Mouse (Mus musculus): ENCODE measurements around the gene Pdgfa. TPM values are rescaled to one million over a fixed set of nuclear protein-coding genes. Genes with fewer than 3 reads are reported as not detected.

Pdgfa gene
- polyA plus RNA-seq, 1 experiment from 2014 or later: 22.5 TPM

DNA sequence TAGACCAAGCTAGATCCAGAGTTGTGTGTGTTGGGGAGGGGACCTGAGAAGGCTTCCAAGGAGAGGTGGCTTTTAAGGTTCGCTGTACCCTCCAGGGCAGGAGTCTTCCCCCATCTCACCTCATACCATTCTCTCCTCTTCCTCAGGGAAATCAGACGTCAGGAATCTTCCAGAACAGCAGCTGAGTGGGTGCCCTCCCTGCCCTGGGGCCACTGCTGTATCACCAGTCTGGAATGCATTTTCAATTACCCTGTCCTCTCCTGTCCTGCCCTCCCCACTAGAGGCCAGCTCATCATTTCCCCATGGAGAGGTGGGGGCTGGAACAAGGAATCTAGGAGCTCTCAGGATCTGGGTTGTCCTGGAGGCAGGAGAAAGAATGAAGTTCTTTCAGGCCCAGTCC, 13.5 kb upstream of the Pdgfa start:
- Histone ChIP-seq H3K27me3 (ENCODE audit: insufficient read depth, poor library complexity, severe bottlenecking) (peaks cover 17% of the 10 kb centered on the region), H3K4me3 (no peak overlapping the region), H3K27ac (no peak overlapping the region), H3K4me1 (peaks cover 13% of the 10 kb centered on the region), H3K9me3 (no peaks in the 10 kb centered on the region), H3K36me3 (no peaks in the 10 kb centered on the region)
- WGBS: 46% methylated on average over 2 of the region's 2 CpGs
- no peak for DNase-seq (ENCODE audit: low spot score)

DNA sequence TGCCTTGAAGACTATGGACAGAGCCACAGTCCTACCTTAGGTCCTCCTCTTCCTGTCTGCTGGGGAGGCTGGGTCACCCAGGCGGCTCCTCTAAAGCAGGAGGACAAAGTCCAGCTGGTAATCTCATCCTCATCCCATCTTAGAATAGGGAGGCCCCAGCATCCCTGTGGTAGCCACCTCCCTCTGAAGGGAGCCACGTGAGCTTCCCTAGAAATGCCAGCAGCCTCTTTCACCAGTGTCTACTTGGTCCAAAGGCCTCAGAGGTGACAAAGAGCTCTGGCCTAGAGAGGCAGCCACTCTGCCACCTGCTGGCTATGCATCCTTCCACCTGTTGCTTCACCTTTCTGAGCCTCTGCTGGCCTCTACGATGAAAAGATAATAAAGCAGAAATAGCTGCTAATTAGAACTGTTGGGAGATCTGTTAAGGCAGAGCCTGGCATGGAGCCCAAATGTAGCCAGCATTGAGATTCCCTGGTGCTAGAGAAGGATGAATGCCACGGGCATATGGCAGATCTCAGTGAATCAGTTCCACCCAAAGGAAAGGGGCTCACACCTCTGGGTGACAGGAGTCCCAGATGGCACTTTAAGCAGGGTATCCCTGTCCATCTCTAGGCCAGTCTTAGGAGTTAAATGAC, 10.1 kb upstream of the Pdgfa start:
- DNase-seq (ENCODE audit: low spot score): no peak
- 56% methylated on average over 4 of the region's 4 CpGs for WGBS
- no peak overlapping the region for H3K27ac ChIP-seq

GRCm38 (mm10) chr5:139004588-139004987, 7.4 kb upstream of the Pdgfa start:
- Histone ChIP-seq H3K36me3 (no peaks in the 10 kb centered on the region), H3K27ac (no peak overlapping the region), H3K4me1 (no peaks in the 10 kb centered on the region), H3K4me3 (no peak overlapping the region), H3K27me3 (ENCODE audit: insufficient read depth, poor library complexity, severe bottlenecking) (peaks cover 28% of the 10 kb centered on the region), H3K9me3 (no peaks in the 10 kb centered on the region)
- 75% methylated on average over 6 of the region's 6 CpGs for WGBS
- DNase-seq (ENCODE audit: low spot score): no peak

More for the DNA sequence above, 10.1 kb upstream of the Pdgfa start:
- 0 out of 2 replicates have a peak, but pooled peaks cover 4% of the 10 kb centered on the region for H3K4me1 ChIP-seq
- no peaks in the 10 kb centered on the region for H3K36me3 ChIP-seq
- H3K4me3 ChIP-seq: no peak overlapping the region
- no peaks in the 10 kb centered on the region for H3K9me3 ChIP-seq
- H3K27me3 ChIP-seq (ENCODE audit: insufficient read depth, poor library complexity, severe bottlenecking): peaks cover 18% of the 10 kb centered on the region

DNA sequence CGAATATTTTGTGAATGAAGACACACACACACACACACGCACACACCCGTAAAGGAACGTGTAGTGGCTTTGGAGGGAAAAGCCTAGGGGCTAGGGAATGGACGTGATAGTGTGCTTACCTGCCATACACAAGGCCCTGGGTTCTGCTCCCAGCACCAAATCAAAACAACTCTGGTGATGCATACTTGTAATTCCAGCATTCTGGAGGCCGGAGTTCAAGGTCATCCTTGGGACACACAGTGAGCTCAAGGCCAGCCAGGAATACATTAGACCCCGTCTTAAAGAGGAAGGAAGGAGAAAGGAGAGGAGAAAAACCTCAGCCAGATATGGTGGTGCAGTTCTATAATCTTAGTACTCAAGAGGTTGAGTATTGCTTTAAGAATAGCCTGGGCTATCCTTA, 2.5 kb upstream of the Pdgfa start:
- no peaks in the 10 kb centered on the region for H3K9me3 ChIP-seq
- no peaks in the 10 kb centered on the region for H3K36me3 ChIP-seq
- DNase-seq (ENCODE audit: low spot score): no peak
- 72% methylated on average over 7 of the region's 7 CpGs for whole genome bisulfite sequencing
- peaks cover 53% of the 10 kb centered on the region for H3K27me3 ChIP-seq (ENCODE audit: insufficient read depth, poor library complexity, severe bottlenecking)
- H3K27ac ChIP-seq: no peak overlapping the region
- H3K4me1 ChIP-seq: peaks cover 37% of the 10 kb centered on the region
- no peak overlapping the region for H3K4me3 ChIP-seq

DNA sequence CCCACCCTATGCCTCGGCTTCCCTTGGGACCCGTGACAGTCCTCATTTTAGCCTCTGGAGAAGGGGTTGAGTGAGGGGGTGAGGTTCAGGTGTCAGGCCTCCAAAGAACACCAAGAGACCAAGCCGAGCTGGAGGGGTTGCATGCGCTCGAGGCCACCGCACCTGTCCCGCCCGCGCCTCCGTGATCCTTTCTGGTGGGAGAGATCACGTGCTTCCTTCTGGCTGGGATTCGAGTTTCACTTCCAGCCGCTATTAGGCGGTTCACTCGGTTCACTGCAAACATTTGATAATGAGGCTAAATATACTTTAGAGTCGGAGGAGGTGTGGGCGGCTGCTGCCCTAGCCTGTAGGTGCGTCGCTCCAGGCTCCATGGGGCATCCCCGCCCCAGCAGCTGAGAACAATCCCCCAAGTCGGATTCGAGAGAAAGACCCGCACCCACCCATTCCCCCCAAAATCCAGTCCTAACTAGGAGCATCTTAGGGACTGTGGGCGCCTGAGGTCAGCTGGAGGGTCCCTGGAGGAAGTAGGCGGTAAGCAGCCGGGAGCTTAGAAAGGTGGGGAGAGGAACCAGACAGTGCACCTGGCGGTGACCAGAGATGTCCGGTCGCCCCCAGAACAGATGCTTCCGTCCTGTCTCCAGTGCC, 888 bp upstream of the Pdgfa start:
- Histone ChIP-seq H3K27me3 (ENCODE audit: insufficient read depth, poor library complexity, severe bottlenecking) (peaks cover 69% of the 10 kb centered on the region), H3K4me1 (peaks cover 51% of the 10 kb centered on the region), H3K4me3 (peak overlapping the region; percentile 83), H3K27ac (peak overlapping the region; percentile 95), H3K36me3 (no peaks in the 10 kb centered on the region), H3K9me3 (no peaks in the 10 kb centered on the region)
- no peak for DNase-seq (ENCODE audit: low spot score)
- WGBS: 3% methylated on average over 30 of the region's 30 CpGs

GRCm38 (mm10) chr5:138996322-138997073, 672 bp downstream of the Pdgfa start:
- Histone ChIP-seq H3K36me3 (0 out of 2 replicates have a peak, but pooled peaks cover 4% of the 10 kb centered on the region), H3K27ac (peak overlapping the region; percentile 95), H3K4me3 (peak overlapping the region; percentile 83), H3K4me1 (peaks cover 66% of the 10 kb centered on the region), H3K27me3 (ENCODE audit: insufficient read depth, poor library complexity, severe bottlenecking) (peaks cover 84% of the 10 kb centered on the region), H3K9me3 (no peaks in the 10 kb centered on the region)
- peak; percentile 80 for DNase-seq (ENCODE audit: low spot score)
- 3% methylated on average over 24 of the region's 24 CpGs for WGBS

GRCm38 (mm10) chr5:138995721-138996311, 1.4 kb downstream of the Pdgfa start:
- peaks cover 91% of the 10 kb centered on the region for H3K27me3 ChIP-seq (ENCODE audit: insufficient read depth, poor library complexity, severe bottlenecking)
- peaks cover 72% of the 10 kb centered on the region for H3K4me1 ChIP-seq
- WGBS: under 1% methylated on average over 52 of the region's 52 CpGs

DNA sequence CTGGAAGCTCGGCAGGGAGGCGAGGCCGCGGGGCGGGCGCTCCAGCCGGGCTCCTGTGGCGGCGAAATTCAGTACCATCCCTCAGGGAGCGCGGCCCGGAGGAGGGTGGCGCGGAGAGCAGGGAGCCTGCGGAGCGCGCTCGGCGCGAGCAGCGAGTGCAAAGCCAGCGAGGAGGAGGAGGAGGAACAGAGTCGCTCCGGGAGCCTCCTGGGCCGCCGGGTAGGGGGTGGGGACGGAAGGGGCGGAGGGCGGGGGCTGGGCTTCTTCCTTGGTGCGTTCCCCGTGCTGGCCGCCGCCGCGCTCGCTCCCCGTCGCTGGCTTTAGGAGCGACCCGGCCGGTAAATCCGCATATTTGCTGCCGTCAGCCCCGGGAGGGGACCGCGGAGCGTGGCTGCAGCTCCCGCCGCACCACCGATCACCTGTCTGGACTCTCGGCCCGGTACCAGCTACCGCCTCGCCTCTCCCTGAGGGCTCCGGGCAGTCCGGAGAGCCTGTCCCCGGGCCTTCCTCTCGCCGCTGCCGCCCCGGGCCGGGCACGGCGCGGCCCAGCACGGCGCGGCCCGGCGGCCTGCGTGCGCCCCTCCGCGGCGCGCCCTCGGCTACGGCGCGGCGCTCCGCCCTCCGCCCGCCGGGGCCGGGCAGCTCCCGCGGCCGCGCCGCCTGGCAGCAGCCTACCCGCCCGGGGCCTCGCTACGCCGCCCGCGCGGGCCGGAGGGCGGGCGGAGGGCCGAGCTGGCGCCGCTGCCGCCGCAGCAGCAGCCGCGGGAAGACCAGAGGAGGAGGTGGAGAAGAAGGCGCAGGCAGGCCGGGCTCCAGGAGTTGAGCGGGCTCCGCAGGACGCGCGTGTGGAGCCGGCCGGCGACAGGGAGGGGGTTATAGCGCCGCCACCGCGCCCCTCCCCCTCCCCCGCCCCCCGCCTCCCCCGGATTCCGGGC, 2.1 kb downstream of the Pdgfa start:
- H3K4me3 ChIP-seq: peak overlapping the region; percentile 83
- DNase-seq (ENCODE audit: low spot score): peak; percentile 89
- H3K9me3 ChIP-seq: no peaks in the 10 kb centered on the region
- H3K27me3 ChIP-seq (ENCODE audit: insufficient read depth, poor library complexity, severe bottlenecking): peaks cover 92% of the 10 kb centered on the region
- 4% methylated on average over 106 of the region's 127 CpGs for WGBS
- peaks cover 12% of the 10 kb centered on the region; the same call in 1 of the 2 replicates for H3K36me3 ChIP-seq
- H3K27ac ChIP-seq: peak overlapping the region; percentile 95
- peaks cover 78% of the 10 kb centered on the region for H3K4me1 ChIP-seq

More at GRCm38 (mm10) chr5:138995721-138996311, 1.4 kb downstream of the Pdgfa start:
- Histone ChIP-seq H3K9me3 (no peaks in the 10 kb centered on the region), H3K27ac (peak overlapping the region; percentile 95), H3K36me3 (peaks cover 9% of the 10 kb centered on the region; the same call in 1 of the 2 replicates), H3K4me3 (peak overlapping the region; percentile 83)
- peak; percentile 86 for DNase-seq (ENCODE audit: low spot score)

GRCm38 (mm10) chr5:138994108-138994785, 2.9 kb downstream of the Pdgfa start:
- peaks cover 78% of the 10 kb centered on the region for H3K4me1 ChIP-seq
- peaks cover 86% of the 10 kb centered on the region for H3K27me3 ChIP-seq (ENCODE audit: insufficient read depth, poor library complexity, severe bottlenecking)

GRCm38 (mm10) chr5:138993371-138994107, 3.6 kb downstream of the Pdgfa start:
- DNase-seq (ENCODE audit: low spot score): no peak
- Histone ChIP-seq H3K27ac (peak overlapping the region; percentile 95), H3K27me3 (ENCODE audit: insufficient read depth, poor library complexity, severe bottlenecking) (peaks cover 80% of the 10 kb centered on the region)

More at GRCm38 (mm10) chr5:138994108-138994785, 2.9 kb downstream of the Pdgfa start:
- H3K9me3 ChIP-seq: no peaks in the 10 kb centered on the region
- peak overlapping the region; percentile 83 for H3K4me3 ChIP-seq
- peak overlapping the region; percentile 95 for H3K27ac ChIP-seq
- peaks cover 12% of the 10 kb centered on the region; the same call in 1 of the 2 replicates for H3K36me3 ChIP-seq
- WGBS: under 1% methylated on average over 47 of the region's 48 CpGs
- DNase-seq (ENCODE audit: low spot score): no peak

More at GRCm38 (mm10) chr5:138993371-138994107, 3.6 kb downstream of the Pdgfa start:
- Histone ChIP-seq H3K4me3 (peak overlapping the region; percentile 83), H3K4me1 (peaks cover 78% of the 10 kb centered on the region), H3K36me3 (peaks cover 13% of the 10 kb centered on the region; the same call in 1 of the 2 replicates), H3K9me3 (no peaks in the 10 kb centered on the region)
- WGBS: under 1% methylated on average over 40 of the region's 40 CpGs

Measured in heart, embryonic 10.5 days (tissue).